Mouse (Mus musculus): ENCODE data around the gene Mgat5b.

- no peak for TF ChIP-seq CTCF (IDR thresholded peaks at IDR 0.05 in 2 of 3, conservative IDR thresholded peaks at IDR 0.05 in 1 of 3; ENCODE audit: control insufficient read depth in 1 of 3, insufficient read depth in 1 of 3, low read depth in 2 of 3, low read length in 3 of 3, poor library complexity in 1 of 3, severe bottlenecking in 1 of 3)
- TF ChIP-seq TCF12 (IDR thresholded peaks at IDR 0.05; ENCODE audit: low read depth, low read length), result no peak
- no peak for TF ChIP-seq USF1 (IDR thresholded peaks at IDR 0.05; ENCODE audit: low read depth, low read length)
- no peak for TF ChIP-seq UBTF (IDR thresholded peaks at IDR 0.05; ENCODE audit: borderline replicate concordance, insufficient read depth, low read depth, low read length)
- TF ChIP-seq POLR2A (IDR thresholded peaks at IDR 0.05; ENCODE audit: control insufficient read depth in 1 of 2, insufficient read depth in 1 of 2, low read depth in 1 of 2, low read length in 2 of 2, poor library complexity in 1 of 2), result no peak
- no peak for TF ChIP-seq EP300 (IDR thresholded peaks at IDR 0.05; ENCODE audit: low read depth in 1 of 2, low read length in 2 of 2)
- no peak for TF ChIP-seq ZC3H11A (IDR thresholded peaks at IDR 0.05; ENCODE audit: low read depth, low read length)
- TF ChIP-seq ZNF384 (IDR thresholded peaks at IDR 0.05; ENCODE audit: low read depth, low read length), result no peak
- TF ChIP-seq MEF2A (IDR thresholded peaks at IDR 0.05; ENCODE audit: extremely low read depth, insufficient replicate concordance, low read depth, low read length, poor library complexity, severe bottlenecking), result no peak
- TF ChIP-seq BHLHE40 (IDR thresholded peaks at IDR 0.05; ENCODE audit: borderline replicate concordance, low read depth, low read length), result no peak
Measured at GRCm38 (mm10) chr11:116951429-116951828, 32.8 kb downstream of the Mgat5b start.

Measured in MEL (cell line).